Mouse (Mus musculus): ENCODE results near the gene Lrba.

- TF ChIP-seq CTCF (IDR thresholded peaks at IDR 0.05) (no peak), EP300 (IDR thresholded peaks at IDR 0.05) (no peak)
These were observed 321.5 kb downstream of the Lrba start for GRCm38 (mm10) chr3:86545945-86546344.
